Mouse (Mus musculus) ovary, postnatal 10 days (tissue): ENCODE results near the gene Cyp2s1.
"Not testable (repeated sequence)": the region's sequence is repeated elsewhere in the genome, so short reads cannot be mapped to it uniquely, and the experiment has no call there.

Experiments
- DNase-seq: peaks from one replicate; pipeline ENCODE4 v3.0.0; 2022; ENCODE audit warnings: low spot score

Gene Cyp2s1

DNA sequence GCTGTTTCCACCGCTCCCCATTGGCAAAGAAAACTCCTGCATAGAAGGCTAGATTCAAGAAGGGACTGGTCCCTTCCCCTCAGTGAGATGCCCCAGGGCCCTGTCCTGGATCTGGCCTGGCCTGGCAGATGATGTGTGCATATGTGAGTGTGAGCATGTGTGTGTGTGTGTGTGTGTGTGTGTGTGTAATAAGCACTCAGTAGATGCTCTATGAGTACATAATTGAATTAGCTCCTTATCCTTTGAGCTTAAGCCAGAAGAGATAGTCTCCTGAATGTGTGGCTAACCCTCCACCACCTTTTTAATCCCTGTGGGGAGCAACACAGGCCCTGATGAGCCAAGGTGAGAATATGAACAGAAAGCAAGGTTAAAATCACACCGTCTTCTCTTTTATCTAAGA, 5.0 kb downstream of the Cyp2s1 start:
- DNase-seq, result no peak

DNA sequence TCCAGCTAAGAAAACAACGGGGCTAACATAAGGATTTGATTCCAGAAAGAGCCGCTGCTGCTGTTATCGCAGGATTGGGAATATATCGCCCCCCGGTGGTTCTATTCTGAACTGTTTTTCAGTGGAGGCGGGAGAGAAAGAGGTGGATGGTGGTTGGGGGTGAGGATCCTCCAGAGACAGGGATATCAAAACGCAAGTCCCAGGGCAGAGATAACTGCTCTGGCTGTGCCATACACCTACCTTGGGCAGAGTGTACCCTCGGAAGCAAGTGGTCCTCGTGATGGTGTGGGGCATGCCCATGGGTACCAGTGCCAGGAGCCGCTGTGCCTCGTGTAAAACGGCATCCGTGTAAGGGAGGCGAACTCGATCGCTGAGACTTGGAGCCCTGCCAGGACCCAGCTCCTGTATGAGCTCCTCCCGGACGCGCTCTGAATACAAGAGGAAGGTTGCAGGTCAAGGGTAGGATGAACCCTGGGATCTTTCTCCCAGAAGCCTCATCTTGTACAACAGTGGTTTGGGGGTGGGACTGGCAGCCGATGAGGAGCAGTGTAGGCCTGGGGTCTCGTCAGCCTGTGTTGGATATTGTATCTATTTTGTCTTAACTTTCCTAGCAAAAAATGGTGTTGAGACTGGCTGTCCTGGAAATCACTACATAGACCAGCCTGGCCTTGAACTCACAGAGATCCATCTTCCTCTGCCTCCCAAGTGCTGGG, 10.9 kb downstream of the Cyp2s1 start:
- peak; percentile 68 for DNase-seq

- DNase-seq, result no peak
Measured at GRCm38 (mm10) chr7:25804792-25805191, 11.9 kb downstream of the Cyp2s1 start.

DNA sequence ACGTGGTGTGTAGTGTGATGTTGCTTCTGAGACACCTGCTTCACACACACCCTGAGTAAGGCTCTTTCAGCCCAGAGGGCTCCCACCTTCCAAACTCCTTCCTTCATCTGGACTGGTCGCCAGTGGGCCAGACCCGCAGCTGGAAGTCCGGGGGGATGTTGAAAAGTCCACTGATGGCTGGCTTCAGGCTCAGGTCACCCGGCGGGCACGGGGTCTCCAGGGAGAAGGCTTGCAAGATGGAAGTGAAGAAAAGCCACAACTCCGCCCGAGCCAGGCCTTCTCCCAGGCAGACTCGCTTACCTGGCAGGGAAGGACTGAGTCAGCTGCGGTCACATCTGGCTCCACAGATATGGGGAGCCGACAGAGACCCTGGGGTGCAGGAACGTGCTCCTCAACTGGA, 13.3 kb downstream of the Cyp2s1 start:
- no peak for DNase-seq

GRCm38 (mm10) chr7:25802241-25803125, 14.2 kb downstream of the Cyp2s1 start:
- DNase-seq, result peak; percentile 64

DNA sequence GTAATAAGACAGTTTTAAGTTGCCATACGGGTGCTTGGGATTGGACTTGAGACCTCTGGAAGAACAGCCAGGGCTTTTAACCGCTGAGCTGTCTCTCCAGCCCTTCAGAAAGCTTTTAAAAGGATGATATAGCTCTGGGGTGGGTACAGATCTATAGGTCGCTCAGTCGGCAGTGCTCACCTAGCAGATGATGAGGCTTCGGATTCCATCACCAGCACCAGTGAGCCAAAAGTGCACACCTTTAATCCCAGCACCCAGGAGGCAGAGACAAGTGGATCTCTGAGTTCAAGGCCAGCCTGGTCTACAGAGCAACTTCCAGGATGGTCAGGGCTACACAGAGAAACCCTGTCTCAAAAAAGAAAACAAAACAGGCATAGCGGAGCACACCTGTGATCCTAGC, 15.7 kb downstream of the Cyp2s1 start:
- no peak for DNase-seq

DNA sequence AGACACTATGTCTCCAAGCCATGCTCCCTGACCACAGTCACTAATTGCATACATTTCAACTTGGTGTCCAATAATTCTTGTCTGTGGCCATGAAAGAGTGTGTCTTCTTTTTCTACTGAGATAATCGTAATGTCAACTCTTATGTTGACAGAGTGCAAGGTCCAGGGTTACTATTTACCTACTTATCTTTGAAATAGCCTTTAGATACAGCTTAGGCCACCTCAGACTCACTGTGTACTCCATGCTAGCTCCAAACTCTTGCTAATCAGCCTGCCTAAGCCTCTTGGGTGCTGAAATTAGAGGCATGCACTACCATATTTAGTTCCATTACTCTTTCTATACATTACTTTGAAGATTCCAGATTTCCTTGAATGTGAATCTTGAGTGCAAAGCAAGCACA, 17.3 kb downstream of the Cyp2s1 start:
- DNase-seq, result no peak

GRCm38 (mm10) chr7:25798540-25798939, 18.2 kb downstream of the Cyp2s1 start:
- DNase-seq, result no peak

DNA sequence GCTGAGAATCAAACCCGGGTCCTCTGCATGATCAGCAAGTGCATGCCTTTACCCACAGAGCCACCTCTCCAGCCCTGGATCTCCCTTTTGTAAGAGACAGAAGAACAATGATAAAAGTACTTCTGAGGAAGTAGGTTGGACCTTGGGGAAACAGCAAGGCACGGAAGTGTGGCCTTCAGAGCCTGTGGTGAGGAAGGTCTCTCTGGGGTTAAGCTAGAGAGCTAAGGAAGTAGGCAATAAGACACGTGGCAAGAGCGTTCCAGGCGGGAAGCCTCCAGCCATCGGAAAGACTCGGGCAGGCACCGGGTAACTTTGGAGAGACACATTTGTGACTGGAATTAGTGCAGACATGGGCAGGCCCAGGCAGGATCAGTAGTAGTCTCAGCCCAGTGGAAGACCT, 21.9 kb downstream of the Cyp2s1 start:
- no peak for DNase-seq

DNA sequence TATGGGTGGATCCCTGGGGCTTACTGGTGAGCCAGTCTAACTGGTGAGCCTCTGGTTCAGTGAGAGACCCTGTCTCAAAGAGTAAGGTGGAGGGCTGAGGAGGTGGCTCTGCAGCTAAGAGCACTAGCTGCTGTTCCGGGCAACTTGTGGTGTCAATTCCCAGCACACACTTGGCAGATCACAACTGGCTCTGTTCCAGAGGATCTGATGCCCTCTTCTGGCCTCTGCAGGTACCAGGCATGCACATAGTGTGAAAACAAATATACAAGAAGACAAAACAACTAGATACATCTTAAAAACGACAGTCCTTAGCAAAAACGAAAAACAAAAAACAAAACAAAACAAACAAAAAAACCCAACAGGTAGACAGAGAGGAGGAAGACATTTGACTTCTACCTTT, 23.0 kb downstream of the Cyp2s1 start:
- DNase-seq, result no peak

DNA sequence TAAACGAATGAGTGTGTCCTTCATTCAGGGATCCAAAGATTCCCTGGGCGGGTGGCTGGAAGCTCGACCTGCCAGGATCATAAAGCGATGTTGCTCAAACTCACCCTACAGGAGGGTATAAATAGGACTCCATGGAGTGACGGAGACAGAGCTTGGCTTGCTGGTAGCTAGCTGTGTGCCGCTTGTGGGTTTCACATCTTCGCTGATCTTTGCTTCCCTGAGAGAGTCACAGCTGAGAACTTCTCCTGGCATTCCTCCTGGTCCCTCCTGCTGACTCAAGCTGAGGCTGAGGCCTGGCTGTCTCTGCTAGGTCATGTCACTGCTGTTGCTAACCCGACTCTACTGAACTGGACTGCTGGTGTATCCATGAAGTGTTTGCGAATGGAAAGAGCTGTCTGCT, 23.7 kb downstream of the Cyp2s1 start:
- not testable (repeated sequence) for DNase-seq

GRCm38 (mm10) chr7:25790615-25791014, 26.1 kb downstream of the Cyp2s1 start:
- no peak for DNase-seq

DNA sequence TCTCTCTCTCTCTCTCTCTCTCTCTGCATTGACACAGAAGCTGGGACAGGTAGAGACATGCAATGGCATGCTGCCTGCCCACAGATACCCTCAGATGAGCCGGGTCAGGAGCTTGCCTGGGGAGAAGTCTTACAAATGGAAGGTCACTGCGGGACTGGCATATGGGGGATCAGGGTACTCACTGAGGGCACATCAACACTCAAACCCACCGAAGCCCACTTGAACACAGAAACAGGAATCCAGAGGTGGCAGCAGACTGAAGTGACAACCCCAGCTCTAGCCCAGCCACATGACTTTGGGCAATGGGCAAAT, 27.6 kb downstream of the Cyp2s1 start:
- DNase-seq, result no peak

- peak; percentile 61 for DNase-seq
Measured at GRCm38 (mm10) chr7:25788220-25789128, 28.2 kb downstream of the Cyp2s1 start, which contains the start of gene Axl. Axl (minus strand) TSS chr7:25788705.

DNA sequence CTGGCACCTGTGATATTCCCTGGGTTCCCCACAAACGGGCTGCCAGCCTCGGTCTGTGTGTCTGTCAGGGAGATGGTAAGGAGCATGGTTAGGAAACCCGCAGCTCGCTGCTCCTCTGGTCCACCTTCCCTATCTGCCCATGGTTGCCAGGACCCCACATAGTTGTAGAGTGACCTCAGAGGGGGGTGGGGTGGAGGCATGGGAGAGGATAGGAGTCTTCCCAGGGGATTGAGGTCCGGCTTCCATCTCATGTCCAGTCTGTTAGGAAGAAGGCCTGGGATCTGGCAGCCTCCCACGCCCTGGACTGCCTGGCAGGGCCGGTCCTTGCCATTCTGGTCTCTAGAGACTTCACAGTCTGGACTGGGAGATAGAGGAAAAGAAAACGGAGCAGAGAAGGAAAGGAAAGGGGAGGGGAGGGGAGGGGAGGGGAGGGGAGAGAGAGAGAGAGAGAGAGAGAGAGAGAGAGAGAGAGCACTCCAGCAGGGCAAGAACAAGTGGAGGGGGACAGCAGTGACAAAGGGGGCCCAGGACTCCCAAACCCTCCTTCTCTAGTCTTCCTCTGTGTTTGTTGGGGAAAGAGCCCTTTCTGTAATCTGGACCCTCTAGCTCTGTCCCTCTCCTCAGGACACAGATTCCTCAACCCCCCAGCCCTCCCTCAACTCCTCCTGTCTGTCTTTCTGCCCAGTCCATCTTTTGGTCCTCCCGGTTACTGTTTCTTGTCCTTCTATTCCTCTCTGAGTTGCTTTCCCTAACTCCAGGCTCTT, 29.1 kb downstream of the Cyp2s1 start:
- no peak for DNase-seq

- DNase-seq, result no peak
Measured at GRCm38 (mm10) chr7:25786974-25787373, 29.7 kb downstream of the Cyp2s1 start.

DNA sequence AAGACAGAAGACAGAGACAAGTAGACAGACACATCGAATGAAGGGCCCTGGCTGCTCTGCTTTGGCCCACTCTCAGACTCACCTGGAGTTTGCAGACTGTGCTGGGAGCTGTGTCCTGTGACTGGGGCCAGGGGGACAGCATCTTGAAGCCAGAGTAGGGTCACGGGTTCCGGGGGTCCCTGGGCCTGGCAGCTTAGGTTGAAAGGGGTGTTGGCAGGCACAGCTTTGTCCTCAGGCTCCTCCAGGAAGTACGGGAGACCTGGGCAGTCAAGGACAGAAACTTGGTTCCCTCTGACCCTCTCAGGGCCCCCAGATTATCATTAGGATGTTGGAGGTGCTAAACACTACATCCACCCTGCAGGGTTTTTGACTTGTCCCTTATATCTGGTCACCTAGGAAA, 31.0 kb downstream of the Cyp2s1 start:
- no peak for DNase-seq

- no peak for DNase-seq
Measured at GRCm38 (mm10) chr7:25784808-25785207, 31.9 kb downstream of the Cyp2s1 start.

DNA sequence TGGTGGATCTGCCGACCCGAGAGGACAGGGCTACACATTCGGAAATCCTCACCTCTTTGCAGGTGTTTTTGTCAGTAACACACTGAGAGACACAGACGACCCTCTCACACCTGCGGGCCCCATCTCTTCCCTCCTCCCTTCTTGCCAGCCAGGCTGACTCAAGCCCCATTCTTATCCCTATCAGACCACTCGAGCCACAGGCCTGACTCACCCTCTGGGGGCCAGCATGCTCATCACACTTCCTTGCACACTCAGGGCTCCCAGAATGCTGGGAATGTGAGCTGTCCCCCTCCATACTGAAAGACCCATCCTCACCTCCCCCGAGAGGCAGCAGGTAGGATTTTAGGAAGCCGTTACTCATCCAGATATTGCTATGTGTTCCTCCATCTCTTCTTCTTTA, 33.0 kb downstream of the Cyp2s1 start:
- no peak for DNase-seq

- DNase-seq, result no peak
Measured at GRCm38 (mm10) chr7:25782744-25783143, 34.0 kb downstream of the Cyp2s1 start.

GRCm38 (mm10) chr7:25781937-25782610, 34.6 kb downstream of the Cyp2s1 start:
- DNase-seq, result no peak
